Comparison of ENCODE assay signal across 8 mouse cellular contexts in the genomic region with DNA sequence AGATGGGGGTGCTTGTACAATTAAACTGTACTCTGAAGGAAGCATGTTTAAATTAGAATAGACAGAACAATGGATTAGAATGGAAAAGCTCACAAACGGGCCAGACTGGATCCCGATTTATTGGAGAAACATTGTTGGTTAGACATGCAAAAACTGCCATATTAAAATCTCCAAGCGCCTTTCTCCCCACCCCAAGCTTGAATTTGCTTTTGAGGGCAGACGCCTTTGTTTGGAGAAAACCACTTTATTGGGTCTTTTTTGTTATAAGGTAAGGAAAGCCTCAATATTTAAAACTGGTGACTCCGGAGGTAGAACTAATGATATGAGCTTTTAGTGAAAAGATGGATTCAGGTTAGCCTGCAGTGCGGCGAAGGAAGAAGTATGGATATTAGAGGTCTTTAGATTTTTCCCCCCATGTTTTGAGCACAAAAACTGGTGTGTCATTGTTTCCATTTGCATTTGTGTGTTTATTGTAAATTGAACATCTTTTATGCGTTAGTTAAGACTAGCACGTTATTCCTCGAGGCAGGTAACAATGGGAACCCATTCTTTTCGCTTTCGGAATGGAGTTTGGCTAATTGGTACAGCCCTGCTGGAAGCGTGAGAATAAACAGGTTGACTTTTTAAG. TPM values are rescaled to one million over a fixed set of nuclear protein-coding genes. Genes with fewer than 3 reads are reported as not detected.
DNase-seq lines count a peak whose midpoint lies in the region; ATAC-seq and TF ChIP-seq lines count a peak whose summit lies in the region.

No protein-coding gene starts in this region.

- H3K36me3 ChIP-seq in lung, embryonic 14.5 days (ENCODE audit: insufficient read depth) = no peaks in the 10 kb centered on the region
- H3K36me3 ChIP-seq in forebrain, embryonic 16.5 days (ENCODE audit: control insufficient read depth, insufficient read depth) = no peaks in the 10 kb centered on the region

- no peaks in the 10 kb centered on the region for H3K4me1 ChIP-seq in lung, embryonic 14.5 days (ENCODE audit: insufficient read depth)
- peaks cover 3% of the 10 kb centered on the region; the same call in 1 of the 2 replicates for H3K4me1 ChIP-seq in forebrain, embryonic 16.5 days (replicated peaks; ENCODE audit: control insufficient read depth, insufficient read depth, low read length)

- no peak for TF ChIP-seq CTCF in lung, embryonic 14.5 days (IDR thresholded peaks at IDR 0.05; ENCODE audit: low read depth)

- no peak for ATAC-seq in lung, embryonic 14.5 days (ENCODE audit: insufficient read depth)
- no peak for ATAC-seq in forebrain, embryonic 16.5 days

- H3K27me3 ChIP-seq in lung, embryonic 14.5 days (ENCODE audit: insufficient read depth, low read length) = no peaks in the 10 kb centered on the region
- H3K27me3 ChIP-seq in forebrain, embryonic 16.5 days (replicated peaks; ENCODE audit: control insufficient read depth, insufficient read depth, low read length) = no peaks in the 10 kb centered on the region

- 13% methylated on average over 13 of the region's 13 CpGs for WGBS in lung, embryonic 14.5 days
- WGBS in forebrain, embryonic 16.5 days = 20% methylated on average over 13 of the region's 13 CpGs

- DNase-seq in adrenal gland, postnatal 10 days = peak; percentile 10
- DNase-seq in adrenal gland, postnatal 4 days (ENCODE audit: low spot score in 2 of 2) = no peak
- DNase-seq in lung, embryonic 14.5 days = peak; percentile 22
- DNase-seq in lung, postnatal 25 days (ENCODE audit: low spot score) = no peak
- peak; percentile 1 for DNase-seq in lung, postnatal 10 days
- DNase-seq in frontal cortex, adult 2 months (ENCODE audit: extremely low spot score in 1 of 2, low spot score in 1 of 2) = no peak
- no peak for DNase-seq in spleen, postnatal 14 days (ENCODE audit: low spot score in 2 of 2)

- H3K9me3 ChIP-seq in lung, embryonic 14.5 days (ENCODE audit: low read depth, low read length) = no peaks in the 10 kb centered on the region
- no peaks in the 10 kb centered on the region for H3K9me3 ChIP-seq in forebrain, embryonic 16.5 days (ENCODE audit: control insufficient read depth, low read length)

- peak overlapping the region; percentile 53 for H3K4me3 ChIP-seq in lung, embryonic 14.5 days (ENCODE audit: low read depth, low read length)
- peak overlapping the region; percentile 46 for H3K4me3 ChIP-seq in forebrain, embryonic 16.5 days (replicated peaks; ENCODE audit: low read length)

- peak overlapping the region; percentile 65 for H3K4me2 ChIP-seq in lung, embryonic 14.5 days
- H3K4me2 ChIP-seq in forebrain, embryonic 16.5 days (ENCODE audit: low read length) = peak overlapping the region; percentile 44

- peak overlapping the region; percentile 85 for H3K27ac ChIP-seq in lung, embryonic 14.5 days (ENCODE audit: low read depth)
- H3K27ac ChIP-seq in forebrain, embryonic 16.5 days (ENCODE audit: low read length) = peak overlapping the region; percentile 89

- peak overlapping the region; percentile 65 for H3K9ac ChIP-seq in lung, embryonic 14.5 days
- H3K9ac ChIP-seq in forebrain, embryonic 16.5 days (replicated peaks; ENCODE audit: low read depth, low read length) = peak overlapping the region; percentile 48

RNA-seq across cellular contexts. Expression of a gene that starts 1.8 kb away (rescaled TPM):
- 100 to 1,000 TPM; 152 to 202 TPM for total RNA-seq in adrenal gland, postnatal 10 days (2021)
- total RNA-seq in adrenal gland, postnatal 4 days (2021) = 100 to 1,000 TPM; 213 to 240 TPM
- 65.1 and 66.5 TPM in 2 replicates for polyA plus RNA-seq in lung, embryonic 14.5 days (2014; fragmentation: Nextera tagmentation; extraction: Ambion mirVana)
- polyA plus RNA-seq in forebrain, embryonic 16.5 days (2015; fragmentation: Nextera tagmentation; extraction: Ambion mirVana) = 62.4 and 65.5 TPM in 2 replicates
- 86.3 and 106 TPM in 2 replicates for polyA plus RNA-seq in frontal cortex, adult 2 months (2012; rRNA removed)

Comparison
In these comparisons a context has a peak if more than half of its experiments do, and no peak if none do; other contexts are left out.
1. DNase-seq: peak in adrenal gland, postnatal 10 days (single experiment), lung, embryonic 14.5 days (single experiment) and lung, postnatal 10 days (single experiment); none in adrenal gland, postnatal 4 days (0 of 2), lung, postnatal 25 days (single experiment), frontal cortex, adult 2 months (0 of 2) and spleen, postnatal 14 days (0 of 2).